Mouse (Mus musculus) thymus, postnatal 10 days (tissue): ENCODE measurements around the gene Cela2a.

Experiments
- DNase-seq, 2 experiments: peaks; one replicate each; pipeline ENCODE4 v3.0.0; 2021; ENCODE audit warnings: low spot score in 2 of 2

Cela2a gene

DNA sequence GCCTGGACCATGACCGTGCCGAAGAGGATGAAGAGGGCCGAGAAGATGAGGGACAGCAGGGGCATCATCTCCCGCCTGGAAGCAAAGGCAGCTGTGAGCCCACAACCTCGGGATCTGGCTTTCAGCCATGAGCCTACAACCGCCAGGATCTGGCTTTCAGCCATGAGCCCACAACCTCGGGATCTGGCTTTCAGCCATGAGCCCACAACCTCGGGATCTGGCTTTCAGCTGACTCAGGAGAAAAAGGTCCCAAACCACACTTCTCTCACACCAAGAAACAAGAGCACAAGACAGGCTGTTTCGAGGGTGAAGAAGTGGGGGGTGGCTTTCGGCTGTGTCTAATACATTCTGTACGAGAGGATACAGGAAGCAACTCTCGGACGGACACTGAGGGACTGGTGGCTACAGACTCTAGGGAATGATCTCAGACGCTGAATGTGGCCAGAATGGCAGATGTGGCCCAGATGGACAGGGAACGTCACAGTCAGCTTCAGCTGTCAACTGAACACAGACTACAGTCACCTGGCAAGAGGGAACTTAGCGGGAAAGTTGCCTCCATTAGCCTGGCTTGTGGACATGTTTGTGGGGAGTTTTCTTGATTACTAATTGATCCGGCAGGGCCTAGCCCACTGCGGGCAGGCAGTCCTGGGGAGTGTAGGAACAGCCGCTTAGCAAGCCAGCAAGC is 59.1 kb downstream of the Cela2a start:
- no peak for DNase-seq

DNA sequence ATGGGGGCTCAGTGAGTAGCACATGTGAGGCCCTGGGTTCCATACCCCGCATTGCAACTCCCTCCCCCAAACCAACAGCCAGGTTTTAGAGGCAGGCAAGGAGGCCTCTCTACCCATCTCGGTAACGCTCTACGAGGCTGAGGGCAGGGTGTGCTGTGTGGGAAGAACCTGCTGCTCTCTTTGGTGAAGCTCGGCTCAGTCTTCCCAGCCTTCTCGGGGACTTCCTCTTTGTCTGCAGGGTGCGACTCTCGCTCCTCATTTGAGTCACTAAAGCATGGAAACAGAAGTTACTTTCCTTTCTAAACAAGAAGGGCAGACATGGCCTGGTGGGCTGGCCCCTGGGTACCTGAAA is 59.7 kb downstream of the Cela2a start:
- no peak for DNase-seq

DNA sequence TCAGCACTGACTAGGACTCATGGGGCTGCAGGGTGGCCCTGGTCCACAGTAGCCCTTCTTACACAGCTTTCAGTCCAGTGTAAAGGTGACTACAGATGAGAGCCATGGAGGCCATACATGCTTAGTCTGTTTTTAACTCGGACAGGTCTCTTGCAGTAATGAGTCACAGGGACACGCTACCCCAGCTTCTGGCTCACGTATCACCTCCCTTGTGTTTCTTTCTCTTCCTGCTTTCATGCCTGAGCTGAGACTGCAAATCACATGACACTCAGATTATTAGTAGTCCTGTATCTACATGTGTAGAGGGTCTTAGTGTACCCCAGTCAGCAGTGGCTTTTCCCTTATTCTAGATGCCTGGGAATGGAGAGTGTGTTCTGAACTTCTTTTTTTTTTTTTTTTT is 61.0 kb downstream of the Cela2a start:
- DNase-seq: no peak
